Mouse (Mus musculus) thymus, adult 2 months (tissue): Measurements from ENCODE around the gene Lrch3. TPM values are rescaled to one million over a fixed set of nuclear protein-coding genes. Genes with fewer than 3 reads are reported as not detected.
"Not testable (repeated sequence)": the region's sequence is repeated elsewhere in the genome, so short reads cannot be mapped to it uniquely, and the experiment has no call there.

Experiments
- DNase-seq: peaks from one replicate; pipeline ENCODE4 v3.0.0; 2021
- H3K27ac ChIP-seq: fragments of 200-500 bp; 2 replicates; pipeline ENCODE4 v1.5.1; 2012; ENCODE audit warnings: low read length, control low read depth; ENCODE audit not compliant: control insufficient read depth, insufficient read depth
- H3K27me3 ChIP-seq: fragments of 200-500 bp; 2 replicates; pipeline ENCODE4 v1.6.1; 2012; ENCODE audit warnings: mild to moderate bottlenecking, low read length, moderate library complexity, mixed read lengths; ENCODE audit not compliant: control insufficient read depth, insufficient read depth
- H3K36me3 ChIP-seq: fragments of 200-500 bp; 2 replicates; pipeline ENCODE4 v1.6.1; 2012; ENCODE audit warnings: mild to moderate bottlenecking, low read length, moderate library complexity; ENCODE audit not compliant: control insufficient read depth, insufficient read depth
- H3K4me1 ChIP-seq: fragments of 200-500 bp; replicated peaks from 2 replicates; pipeline ENCODE4 v1.6.1; 2012; ENCODE audit warnings: low read length; ENCODE audit not compliant: control insufficient read depth, insufficient read depth
- H3K4me3 ChIP-seq: fragments of 200-500 bp; 2 replicates; pipeline ENCODE4 v1.5.1; 2012; ENCODE audit warnings: mild to moderate bottlenecking, low read length, control low read depth, moderate library complexity; ENCODE audit not compliant: control insufficient read depth, insufficient read depth
- CTCF ChIP-seq: fragments of 200-500 bp; IDR thresholded peaks from 2 replicates; pipeline ENCODE4 v1.5.1; 2012; ENCODE audit warnings: mild to moderate bottlenecking, control low read depth, low read length, moderate library complexity, borderline replicate concordance; ENCODE audit not compliant: control insufficient read depth, poor library complexity, insufficient read depth; ENCODE audit errors: extremely low read depth
- POLR2A ChIP-seq: fragments of 200-500 bp; IDR thresholded peaks from 2 replicates; pipeline ENCODE4 v1.6.1; 2012; ENCODE audit warnings: mild to moderate bottlenecking, low read length, control low read depth, moderate library complexity; ENCODE audit not compliant: control insufficient read depth, poor library complexity, insufficient read depth; ENCODE audit errors: extremely low read depth
- WGBS: fragments of 180-500 bp; shearing (Covaris S2); methylation state at CpG from one replicate; pipeline ENCODE4 v1.1.7; 2018; 5-methylcytosine and 5-hydroxymethylcytosine counted together
- polyA plus RNA-seq: library from polyadenylated mRNA; depleted of rRNA; stranded (reverse); fragments of >200 nt; gene quantifications from 2 replicates; pipeline ENCODE4 v1.2.3, GENCODE M21; 2012

Lrch3 gene
- polyA plus RNA-seq, 1 experiment = 43.2 TPM

- H3K36me3 ChIP-seq = no peaks in the 10 kb centered on the region
- H3K27me3 ChIP-seq = no peaks in the 10 kb centered on the region
- no peak overlapping the region for H3K27ac ChIP-seq
- WGBS = 54% methylated on average over 7 of the region's 7 CpGs
- DNase-seq = no peak
- peaks cover 4% of the 10 kb centered on the region for H3K4me1 ChIP-seq
- TF ChIP-seq CTCF (no peak), POLR2A (no peak)
- H3K4me3 ChIP-seq = no peak overlapping the region
These were observed 688 bp upstream of the Lrch3 start for GRCm38 (mm10) chr16:32913212-32913611.

DNA sequence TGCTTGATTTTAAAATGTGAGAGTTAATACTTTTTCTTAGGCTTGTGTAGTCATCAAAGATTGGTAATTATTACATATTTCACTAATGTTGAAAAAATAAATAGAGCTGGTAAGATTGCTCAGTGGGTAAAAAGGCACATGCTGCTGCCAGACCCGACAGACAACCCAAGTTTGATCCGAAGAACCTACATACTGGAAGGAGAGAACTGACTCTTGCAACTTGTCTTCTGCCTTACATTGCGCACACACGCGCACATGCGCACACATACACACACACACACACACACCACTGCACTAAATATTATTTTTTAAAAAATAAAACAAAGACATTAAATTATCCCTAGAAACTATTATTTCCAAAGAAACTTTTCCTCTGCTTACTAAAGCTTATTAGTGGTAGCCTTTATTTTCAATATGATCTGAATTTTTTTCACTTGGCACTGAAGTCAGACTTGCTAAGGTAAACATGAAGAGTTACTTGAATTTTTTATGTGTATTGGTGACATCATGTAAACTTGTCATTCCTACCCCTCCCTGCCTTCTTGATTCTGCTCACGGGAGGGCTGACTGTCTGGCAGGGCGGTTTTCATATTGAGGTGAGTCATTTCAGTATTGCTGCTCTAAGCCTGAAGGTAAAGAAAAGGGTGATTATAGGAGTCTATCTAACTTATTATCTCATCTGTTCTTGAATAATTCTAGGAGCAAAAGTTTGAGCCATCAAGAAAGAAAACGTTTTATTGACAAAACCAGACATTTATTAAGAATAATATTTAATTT lies 1.6 kb downstream of the Lrch3 start:
- TF ChIP-seq POLR2A (no peak), CTCF (no peak)
- peaks cover 4% of the 10 kb centered on the region for H3K4me1 ChIP-seq
- H3K36me3 ChIP-seq = no peaks in the 10 kb centered on the region
- no peak overlapping the region for H3K27ac ChIP-seq
- WGBS = 88% methylated on average over 9 of the region's 9 CpGs
- H3K4me3 ChIP-seq = no peak overlapping the region
- H3K27me3 ChIP-seq = no peaks in the 10 kb centered on the region
- no peak for DNase-seq

GRCm38 (mm10) chr16:32926629-32927028 lies 12.7 kb downstream of the Lrch3 start:
- DNase-seq = not testable (repeated sequence)

DNA sequence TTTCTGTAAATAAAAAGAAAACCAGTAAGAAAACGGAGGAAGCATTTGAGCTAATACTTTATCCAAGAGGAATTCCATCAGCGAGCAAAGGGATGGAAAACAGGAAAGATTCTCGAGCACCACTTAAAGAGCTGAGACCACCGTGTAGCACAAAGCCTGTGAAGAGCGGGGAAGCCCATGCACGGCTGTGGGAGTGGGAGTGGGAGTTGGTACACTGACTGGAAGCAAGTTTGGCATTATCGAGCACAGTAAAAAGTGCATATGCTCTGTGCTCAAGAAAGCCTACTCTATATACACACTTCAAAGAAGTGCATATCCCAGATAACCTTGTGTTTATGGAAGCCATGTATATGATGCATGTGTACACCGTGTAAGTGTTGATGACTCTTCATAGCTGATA lies 13.1 kb downstream of the Lrch3 start:
- 96% methylated on average over 8 of the region's 8 CpGs for WGBS
- Histone ChIP-seq H3K36me3 (no peaks in the 10 kb centered on the region), H3K4me1 (no peaks in the 10 kb centered on the region), H3K27ac (no peak overlapping the region), H3K27me3 (no peaks in the 10 kb centered on the region), H3K4me3 (no peak overlapping the region)
- TF ChIP-seq CTCF = no peak
- no peak for TF ChIP-seq POLR2A
- DNase-seq = no peak

More at GRCm38 (mm10) chr16:32926629-32927028, 12.7 kb downstream of the Lrch3 start:
- not testable (repeated sequence) for H3K27ac ChIP-seq, H3K27me3 ChIP-seq, H3K4me1 ChIP-seq, H3K4me3 ChIP-seq, H3K36me3 ChIP-seq
- WGBS = 95% methylated on average over 9 of the region's 9 CpGs

DNA sequence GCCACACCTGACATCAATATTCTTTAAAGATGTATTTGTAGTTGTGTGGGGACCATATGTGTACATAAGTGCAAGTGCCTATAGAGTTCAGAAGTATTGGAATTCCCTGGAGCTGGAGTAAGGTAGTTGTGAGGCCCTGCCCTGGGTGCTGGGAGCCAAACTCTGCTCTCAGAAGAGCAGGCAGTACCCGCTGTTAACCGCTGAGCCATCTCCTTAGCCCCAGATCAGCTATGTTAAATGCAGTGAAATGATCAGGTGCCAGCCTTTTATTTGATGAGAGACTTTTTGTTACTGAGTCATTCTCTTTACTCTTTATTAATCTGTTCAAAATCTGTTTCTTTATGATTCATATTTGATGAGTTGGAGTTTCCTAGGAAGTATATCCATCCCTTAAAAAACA lies 16.0 kb downstream of the Lrch3 start:
- TF ChIP-seq CTCF (no peak), POLR2A (no peak)
- no peaks in the 10 kb centered on the region for H3K36me3 ChIP-seq
- no peak for DNase-seq
- H3K27me3 ChIP-seq = no peaks in the 10 kb centered on the region
- no peak overlapping the region for H3K4me3 ChIP-seq
- H3K27ac ChIP-seq = no peak overlapping the region
- H3K4me1 ChIP-seq = no peaks in the 10 kb centered on the region
- WGBS = 95% methylated on average over 2 of the region's 2 CpGs

DNA sequence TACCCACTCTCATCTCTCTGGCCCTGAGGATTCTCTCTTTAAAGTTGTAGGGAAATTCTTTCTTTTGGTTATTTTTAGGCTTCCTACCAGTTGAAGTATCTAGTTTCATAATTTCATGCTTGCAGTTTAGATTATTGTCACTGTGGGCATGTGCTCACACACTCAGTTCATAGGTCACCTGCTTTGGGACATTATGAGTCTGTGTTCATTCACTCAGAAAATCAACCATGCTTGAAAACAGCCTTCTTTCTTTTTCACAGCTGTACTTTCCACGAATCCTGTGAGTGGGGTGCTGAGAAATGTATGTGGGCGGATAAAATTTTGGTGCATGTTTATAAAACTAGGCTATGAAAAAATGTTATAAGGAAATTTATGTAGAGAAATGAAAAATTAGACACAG lies 20.6 kb downstream of the Lrch3 start:
- 93% methylated on average over 2 of the region's 2 CpGs for WGBS
- Histone ChIP-seq H3K4me1 (no peaks in the 10 kb centered on the region), H3K27me3 (no peaks in the 10 kb centered on the region), H3K4me3 (no peak overlapping the region), H3K36me3 (no peaks in the 10 kb centered on the region), H3K27ac (no peak overlapping the region)
- TF ChIP-seq POLR2A = no peak
- TF ChIP-seq CTCF = no peak
- no peak for DNase-seq

- Histone ChIP-seq H3K36me3 (no peaks in the 10 kb centered on the region), H3K4me1 (no peaks in the 10 kb centered on the region), H3K4me3 (no peak overlapping the region), H3K27ac (no peak overlapping the region), H3K27me3 (no peaks in the 10 kb centered on the region)
- 88% methylated on average over 1 of the region's 1 CpGs for WGBS
- TF ChIP-seq CTCF = no peak
- no peak for TF ChIP-seq POLR2A
- DNase-seq = no peak
These were observed 21.2 kb downstream of the Lrch3 start for GRCm38 (mm10) chr16:32935088-32935487.
